Mouse (Mus musculus): Measurements from ENCODE around the gene Cipc. TPM values are rescaled to one million over a fixed set of nuclear protein-coding genes. Genes with fewer than 3 reads are reported as not detected.

The Cipc gene
- polyA plus RNA-seq, 1 experiment from 2014 or later, result 16.3 TPM

DNA sequence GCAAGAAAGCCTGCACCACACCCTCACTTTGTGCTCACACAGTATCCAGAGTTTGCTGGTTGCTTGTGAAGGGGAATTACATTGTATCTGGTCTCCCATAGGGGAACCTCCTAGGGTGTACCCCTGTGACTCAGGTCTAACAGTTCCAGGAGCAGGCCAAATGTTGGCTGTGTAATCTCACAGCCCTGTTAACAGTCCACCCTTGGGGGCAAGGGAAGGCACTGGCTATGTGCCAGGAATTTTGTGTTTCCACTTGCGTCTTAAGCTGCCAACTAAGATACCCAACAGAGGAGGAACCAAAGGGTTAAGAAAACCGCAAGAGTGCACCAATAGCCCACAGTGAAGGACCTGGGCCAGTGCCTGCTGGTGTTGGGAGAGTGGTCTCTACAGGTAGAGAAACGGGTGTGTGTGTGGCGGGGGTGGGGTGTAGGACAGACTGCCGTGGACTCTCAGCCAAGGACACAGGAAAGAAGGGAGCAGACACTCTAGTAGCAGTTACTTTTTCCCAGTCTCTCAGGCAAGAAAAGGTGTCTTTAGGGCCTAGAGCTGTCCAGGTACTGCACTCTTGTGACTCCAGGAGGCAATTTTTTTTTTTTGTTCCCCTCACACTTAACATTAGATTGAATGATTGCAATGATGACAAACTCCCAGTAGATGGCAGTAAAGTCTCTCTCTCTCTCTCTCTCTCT lies 53.5 kb downstream of the Cipc start:
- Histone ChIP-seq H3K9ac (ENCODE audit: low read length) (no peak overlapping the region), H3K4me2 (ENCODE audit: low read length) (no peak overlapping the region), H3K9me3 (ENCODE audit: control insufficient read depth, low read length) (no peaks in the 10 kb centered on the region), H3K27ac (ENCODE audit: low read depth) (no peak overlapping the region), H3K4me3 (ENCODE audit: low read depth, low read length) (no peak overlapping the region), H3K36me3 (ENCODE audit: control insufficient read depth, insufficient read depth, low read length) (no peaks in the 10 kb centered on the region), H3K27me3 (replicated peaks; ENCODE audit: control insufficient read depth, insufficient read depth, low read length) (no peaks in the 10 kb centered on the region), H3K4me1 (replicated peaks; ENCODE audit: control insufficient read depth, insufficient read depth, low read length) (no peaks in the 10 kb centered on the region)
- 66% methylated on average over 5 of the region's 5 CpGs for WGBS
- no peak for ATAC-seq (replicated peaks; ENCODE audit: low FRiP score, low TSS enrichment, low read depth)
- DNase-seq (ENCODE audit: low spot score), result no peak

- Histone ChIP-seq H3K9ac (ENCODE audit: low read length) (no peak overlapping the region), H3K9me3 (ENCODE audit: control insufficient read depth, low read length) (no peaks in the 10 kb centered on the region), H3K4me2 (ENCODE audit: low read length) (no peak overlapping the region), H3K36me3 (ENCODE audit: control insufficient read depth, insufficient read depth, low read length) (no peaks in the 10 kb centered on the region), H3K27ac (ENCODE audit: low read depth) (no peak overlapping the region), H3K4me1 (replicated peaks; ENCODE audit: control insufficient read depth, insufficient read depth, low read length) (no peaks in the 10 kb centered on the region), H3K4me3 (ENCODE audit: low read depth, low read length) (no peak overlapping the region), H3K27me3 (replicated peaks; ENCODE audit: control insufficient read depth, insufficient read depth, low read length) (no peaks in the 10 kb centered on the region)
- ATAC-seq (replicated peaks; ENCODE audit: low FRiP score, low TSS enrichment, low read depth) (no peak), DNase-seq (ENCODE audit: low spot score) (no peak)
- WGBS, result 32% methylated on average over 6 of the region's 6 CpGs
Observed at GRCm38 (mm10) chr12:87000840-87001176, 54.0 kb downstream of the Cipc start.

- DNase-seq (ENCODE audit: low spot score), result no peak
- 51% methylated on average over 7 of the region's 7 CpGs for WGBS
- Histone ChIP-seq H3K36me3 (ENCODE audit: control insufficient read depth, insufficient read depth, low read length) (no peaks in the 10 kb centered on the region), H3K27ac (ENCODE audit: low read depth) (no peak overlapping the region), H3K4me1 (replicated peaks; ENCODE audit: control insufficient read depth, insufficient read depth, low read length) (no peaks in the 10 kb centered on the region), H3K9ac (ENCODE audit: low read length) (no peak overlapping the region), H3K4me2 (ENCODE audit: low read length) (no peak overlapping the region), H3K9me3 (ENCODE audit: control insufficient read depth, low read length) (no peaks in the 10 kb centered on the region), H3K27me3 (replicated peaks; ENCODE audit: control insufficient read depth, insufficient read depth, low read length) (no peaks in the 10 kb centered on the region), H3K4me3 (ENCODE audit: low read depth, low read length) (no peak overlapping the region)
- no peak for ATAC-seq (replicated peaks; ENCODE audit: low FRiP score, low TSS enrichment, low read depth)
Observed at GRCm38 (mm10) chr12:87002209-87002608, 55.4 kb downstream of the Cipc start.

DNA sequence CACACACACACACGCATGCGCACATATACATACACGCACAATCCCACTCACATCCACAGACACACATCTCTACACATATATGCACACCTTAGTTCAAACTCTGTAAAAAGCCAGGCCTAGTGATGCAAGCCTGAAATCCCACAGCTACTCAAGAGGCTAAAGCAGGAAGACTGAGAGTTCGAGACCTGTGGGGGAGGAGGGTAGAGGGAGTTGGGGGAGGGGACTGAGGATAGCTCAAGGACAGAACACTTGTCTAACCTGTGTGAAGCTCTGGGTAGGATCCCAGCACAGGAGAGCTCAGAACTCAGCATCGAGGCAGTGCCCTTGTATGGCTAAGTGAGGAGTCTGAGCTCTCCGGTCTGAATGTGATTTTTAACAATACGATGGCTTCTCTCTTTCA lies 56.0 kb downstream of the Cipc start:
- H3K4me3 ChIP-seq (ENCODE audit: low read depth, low read length), result no peak overlapping the region
- no peaks in the 10 kb centered on the region for H3K27me3 ChIP-seq (replicated peaks; ENCODE audit: control insufficient read depth, insufficient read depth, low read length)
- H3K9ac ChIP-seq (ENCODE audit: low read length), result no peak overlapping the region
- ATAC-seq (replicated peaks; ENCODE audit: low FRiP score, low TSS enrichment, low read depth) (no peak), DNase-seq (ENCODE audit: low spot score) (no peak)
- no peaks in the 10 kb centered on the region for H3K9me3 ChIP-seq (ENCODE audit: control insufficient read depth, low read length)
- no peak overlapping the region for H3K27ac ChIP-seq (ENCODE audit: low read depth)
- no peaks in the 10 kb centered on the region for H3K4me1 ChIP-seq (replicated peaks; ENCODE audit: control insufficient read depth, insufficient read depth, low read length)
- 74% methylated on average over 7 of the region's 7 CpGs for WGBS
- no peaks in the 10 kb centered on the region for H3K36me3 ChIP-seq (ENCODE audit: control insufficient read depth, insufficient read depth, low read length)
- no peak overlapping the region for H3K4me2 ChIP-seq (ENCODE audit: low read length)

- no peak overlapping the region for H3K4me2 ChIP-seq (ENCODE audit: low read length)
- WGBS, result 55% methylated on average over 3 of the region's 3 CpGs
- H3K27me3 ChIP-seq (replicated peaks; ENCODE audit: control insufficient read depth, insufficient read depth, low read length), result no peaks in the 10 kb centered on the region
- H3K4me1 ChIP-seq (replicated peaks; ENCODE audit: control insufficient read depth, insufficient read depth, low read length), result no peaks in the 10 kb centered on the region
- ATAC-seq (replicated peaks; ENCODE audit: low FRiP score, low TSS enrichment, low read depth) (no peak), DNase-seq (ENCODE audit: low spot score) (no peak)
- no peaks in the 10 kb centered on the region for H3K36me3 ChIP-seq (ENCODE audit: control insufficient read depth, insufficient read depth, low read length)
- no peak overlapping the region for H3K27ac ChIP-seq (ENCODE audit: low read depth)
- H3K9ac ChIP-seq (ENCODE audit: low read length), result no peak overlapping the region
- no peak overlapping the region for H3K4me3 ChIP-seq (ENCODE audit: low read depth, low read length)
- no peaks in the 10 kb centered on the region for H3K9me3 ChIP-seq (ENCODE audit: control insufficient read depth, low read length)
Observed at GRCm38 (mm10) chr12:87003606-87004005, 56.8 kb downstream of the Cipc start.

DNA sequence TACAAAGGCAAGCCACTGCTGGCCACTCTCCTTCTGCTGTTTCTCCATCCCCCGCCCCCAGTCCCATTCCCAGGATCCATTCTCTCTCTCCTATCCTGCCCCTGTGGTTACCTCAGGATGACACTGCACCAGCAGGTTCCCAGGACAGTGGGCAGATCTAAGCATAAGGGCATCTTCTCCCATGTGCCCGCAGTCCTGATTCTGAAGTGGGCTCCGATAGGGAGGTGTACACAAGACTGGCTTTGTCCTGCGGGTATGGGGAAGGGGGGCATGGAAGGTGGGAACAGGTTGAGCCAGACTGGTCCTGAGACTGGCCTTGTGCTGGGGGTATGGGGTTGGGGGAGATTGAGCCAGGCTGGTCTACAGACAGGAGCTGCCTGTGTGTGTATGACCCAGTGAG lies 57.8 kb downstream of the Cipc start:
- Histone ChIP-seq H3K9me3 (ENCODE audit: control insufficient read depth, low read length) (no peaks in the 10 kb centered on the region), H3K4me1 (replicated peaks; ENCODE audit: control insufficient read depth, insufficient read depth, low read length) (no peaks in the 10 kb centered on the region), H3K27me3 (replicated peaks; ENCODE audit: control insufficient read depth, insufficient read depth, low read length) (no peaks in the 10 kb centered on the region), H3K27ac (ENCODE audit: low read depth) (no peak overlapping the region), H3K4me3 (ENCODE audit: low read depth, low read length) (no peak overlapping the region), H3K36me3 (ENCODE audit: control insufficient read depth, insufficient read depth, low read length) (no peaks in the 10 kb centered on the region), H3K9ac (ENCODE audit: low read length) (no peak overlapping the region), H3K4me2 (ENCODE audit: low read length) (no peak overlapping the region)
- WGBS, result 87% methylated on average over 4 of the region's 4 CpGs
- ATAC-seq (replicated peaks; ENCODE audit: low FRiP score, low TSS enrichment, low read depth), result no peak
- DNase-seq (ENCODE audit: low spot score), result no peak

Other genes starting within 250 kb of the Cipc start
- 7.8 TPM in 2 replicates for gene Angel1, start 220.6 kb upstream of the Cipc start, polyA plus RNA-seq (2014; fragmentation: Nextera tagmentation; extraction: Ambion mirVana)
- gene Lrrc74a, start 212.7 kb upstream of the Cipc start, polyA plus RNA-seq (2014; fragmentation: Nextera tagmentation; extraction: Ambion mirVana), result not detected in 2 replicates
- 16.3 and 18.4 TPM in 2 replicates for gene Irf2bpl, start 62.2 kb upstream of the Cipc start, polyA plus RNA-seq (2014; fragmentation: Nextera tagmentation; extraction: Ambion mirVana)
- gene Zdhhc22, start 43.4 kb downstream of the Cipc start, polyA plus RNA-seq (2014; fragmentation: Nextera tagmentation; extraction: Ambion mirVana), result 0.15 and 0.56 TPM in 2 replicates
- 0.62 and 1.0 TPM in 2 replicates for gene Tmem63c, start 74.3 kb downstream of the Cipc start, polyA plus RNA-seq (2014; fragmentation: Nextera tagmentation; extraction: Ambion mirVana)
- gene Ngb, start 155.5 kb downstream of the Cipc start, polyA plus RNA-seq (2014; fragmentation: Nextera tagmentation; extraction: Ambion mirVana), result 1.0 and 1.8 TPM in 2 replicates
- 47.7 and 48.8 TPM in 2 replicates for gene Gstz1, start 200.1 kb downstream of the Cipc start, polyA plus RNA-seq (2014; fragmentation: Nextera tagmentation; extraction: Ambion mirVana)
- 17.1 and 19.2 TPM in 2 replicates for gene Pomt2, start 200.9 kb downstream of the Cipc start, polyA plus RNA-seq (2014; fragmentation: Nextera tagmentation; extraction: Ambion mirVana)

Measured in intestine, embryonic 14.5 days (tissue).